ENCODE assay signal across 19 mouse cellular contexts in the genomic region with DNA sequence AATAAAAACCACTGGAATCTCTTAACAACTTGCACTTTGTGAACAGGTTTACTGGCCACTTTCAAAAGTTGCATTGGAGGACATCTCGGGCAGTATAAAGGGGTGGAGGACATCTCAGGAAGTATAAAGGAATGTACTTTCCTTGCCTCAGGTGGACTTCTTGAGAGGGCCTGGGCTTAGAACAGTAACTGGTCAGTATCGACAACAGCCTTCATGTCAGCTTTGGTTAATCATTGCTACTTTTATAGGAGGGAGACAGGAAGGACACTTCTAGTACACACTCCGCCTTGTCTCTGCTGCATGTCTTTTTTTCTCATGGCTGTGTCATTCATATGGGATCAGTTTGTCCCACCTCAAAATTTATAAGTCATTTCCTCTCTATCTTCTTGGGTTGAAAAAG.
"Had no signal": no experiment of that assay in that cellular context is flagged by ENCODE, and none has a peak within 500 bp of the region (broad histone marks: within the 10 kb centered on the region; RNA-seq: fewer than 3 reads in every experiment).

No protein-coding gene starts in this region.

- H3K27ac ChIP-seq: midbrain, embryonic 10.5 days; midbrain, embryonic 12.5 days; neural tube, embryonic 13.5 days; neural tube, embryonic 15.5 days had no signal

- DNase-seq: lung, adult 18-20 months; lung, embryonic 14.5 days; lung, postnatal 10 days; lung, postnatal 4 days; midbrain, embryonic 14.5 days; retina, postnatal 1 day; right cerebral cortex, adult 18-20 months; right cerebral cortex, postnatal 25 days; right cerebral cortex, postnatal 4 days; spleen, adult 18-20 months; thymus, adult 18-20 months; thymus, postnatal 14 days; thymus, postnatal 36 days had no signal

- H3K4me3 ChIP-seq: midbrain, embryonic 10.5 days; midbrain, embryonic 12.5 days; myocyte; neural tube, embryonic 13.5 days; neural tube, embryonic 15.5 days had no signal

- H3K9ac ChIP-seq: lung, embryonic 14.5 days; midbrain, embryonic 12.5 days; neural tube, embryonic 13.5 days; neural tube, embryonic 15.5 days had no signal

- H3K9me3 ChIP-seq: midbrain, embryonic 10.5 days; midbrain, embryonic 12.5 days; neural tube, embryonic 13.5 days; neural tube, embryonic 15.5 days had no signal

- H3K4me2 ChIP-seq: lung, embryonic 14.5 days; midbrain, embryonic 12.5 days; neural tube, embryonic 13.5 days; neural tube, embryonic 15.5 days had no signal

- H3K4me1 ChIP-seq: midbrain, embryonic 10.5 days; midbrain, embryonic 12.5 days; neural tube, embryonic 13.5 days; neural tube, embryonic 15.5 days had no signal

- H3K36me3 ChIP-seq: midbrain, embryonic 10.5 days; midbrain, embryonic 12.5 days; neural tube, embryonic 13.5 days; neural tube, embryonic 15.5 days had no signal

- ATAC-seq: midbrain, embryonic 16.5 days had no signal

- H3K27me3 ChIP-seq: midbrain, embryonic 12.5 days; neural tube, embryonic 13.5 days; neural tube, embryonic 15.5 days had no signal
